Mouse (Mus musculus) layer of hippocampus, adult 2 months (tissue): ENCODE measurements around the gene Gtf2h1. TPM values are rescaled to one million over a fixed set of nuclear protein-coding genes. Genes with fewer than 3 reads are reported as not detected.
"Not testable (repeated sequence)": the region's sequence is repeated elsewhere in the genome, so short reads cannot be mapped to it uniquely, and the experiment has no call there.

ENCODE experiments used
- DNase-seq, 2 experiments: peaks; one replicate each; pipeline ENCODE4 v3.0.0; 2022; ENCODE audit warnings: low spot score in 2 of 2
- H3K27ac ChIP-seq: fragments of 200-600 bp; 2 replicates; pipeline ENCODE4 v1.8.1; 2022
- H3K4me3 ChIP-seq: fragments of 200-600 bp; 2 replicates; pipeline ENCODE4 v1.8.1; 2022; ENCODE audit warnings: mild to moderate bottlenecking
- CTCF ChIP-seq: fragments of 200-600 bp; conservative IDR thresholded peaks from 2 replicates; pipeline ENCODE4 v1.8.1; 2022; ENCODE audit warnings: antibody characterized with exemption, mild to moderate bottlenecking, moderate library complexity
- total RNA-seq, 2 experiments: library from RNA; stranded (reverse); gene quantifications; 2 replicates each; pipeline ENCODE4 v1.2.3; 2021

The Gtf2h1 gene
- total RNA-seq, 2 experiments from 2014 or later: 35.0 to 36.1 TPM

- Histone ChIP-seq H3K27ac (peak overlapping the region; percentile 98), H3K4me3 (peak overlapping the region; percentile 89)
- DNase-seq: no peak
- TF ChIP-seq CTCF: no peak
Observed at GRCm38 (mm10) chr7:46796206-46796679, 340 bp downstream of the Gtf2h1 start.

GRCm38 (mm10) chr7:46796779-46797178 is 876 bp downstream of the Gtf2h1 start:
- H3K4me3 ChIP-seq: peak overlapping the region; percentile 89
- TF ChIP-seq CTCF: no peak
- H3K27ac ChIP-seq: 0 out of 2 replicates have a peak overlapping the region, but pooled peaks have one; percentile 98
- no peak for DNase-seq

- no peak for DNase-seq
- Histone ChIP-seq H3K4me3 (no peak overlapping the region), H3K27ac (no peak overlapping the region)
- TF ChIP-seq CTCF: no peak
Observed at GRCm38 (mm10) chr7:46810325-46810724, 14.4 kb downstream of the Gtf2h1 start.

GRCm38 (mm10) chr7:46814012-46814411 is 18.1 kb downstream of the Gtf2h1 start:
- DNase-seq: no peak
- no peak for TF ChIP-seq CTCF
- Histone ChIP-seq H3K27ac (no peak overlapping the region), H3K4me3 (no peak overlapping the region)

GRCm38 (mm10) chr7:46820876-46821632 is 25.2 kb downstream of the Gtf2h1 start:
- H3K4me3 ChIP-seq, H3K27ac ChIP-seq, DNase-seq: not testable (repeated sequence)

GRCm38 (mm10) chr7:46827046-46827802 is 31.3 kb downstream of the Gtf2h1 start:
- no peak for DNase-seq
- no peak overlapping the region for H3K4me3 ChIP-seq
- no peak overlapping the region for H3K27ac ChIP-seq
- no peak for TF ChIP-seq CTCF

GRCm38 (mm10) chr7:46827803-46828184 is 31.9 kb downstream of the Gtf2h1 start:
- no peak overlapping the region for H3K4me3 ChIP-seq
- H3K27ac ChIP-seq: no peak overlapping the region
- no peak for TF ChIP-seq CTCF
- no peak for DNase-seq

GRCm38 (mm10) chr7:46829911-46830310 is 34.0 kb downstream of the Gtf2h1 start:
- TF ChIP-seq CTCF: no peak
- no peak for DNase-seq
- Histone ChIP-seq H3K4me3 (no peak overlapping the region), H3K27ac (no peak overlapping the region)

GRCm38 (mm10) chr7:46830799-46831590 is 35.1 kb downstream of the Gtf2h1 start:
- no peak overlapping the region for H3K4me3 ChIP-seq
- H3K27ac ChIP-seq: no peak overlapping the region
- DNase-seq: no peak
- no peak for TF ChIP-seq CTCF

GRCm38 (mm10) chr7:46831693-46832092 is 35.8 kb downstream of the Gtf2h1 start:
- no peak for TF ChIP-seq CTCF
- Histone ChIP-seq H3K27ac (no peak overlapping the region), H3K4me3 (no peak overlapping the region)
- DNase-seq: no peak

- H3K27ac ChIP-seq, H3K4me3 ChIP-seq, DNase-seq: not testable (repeated sequence)
Observed at GRCm38 (mm10) chr7:46832112-46832810, 36.4 kb downstream of the Gtf2h1 start.

- TF ChIP-seq CTCF: no peak
- H3K4me3 ChIP-seq: no peak overlapping the region
- no peak for DNase-seq
- H3K27ac ChIP-seq: no peak overlapping the region
Observed at GRCm38 (mm10) chr7:46833266-46833665, 37.4 kb downstream of the Gtf2h1 start.
